Mouse (Mus musculus) forebrain, postnatal 0 days (tissue): ENCODE measurements around the gene Apol7b. TPM values are rescaled to one million over a fixed set of nuclear protein-coding genes. Genes with fewer than 3 reads are reported as not detected.

ENCODE experiments used
- ATAC-seq: fragments of 200-750 bp; cut with Nextera tagmentation; 2 replicates; pipeline ENCODE4 v1.8.0; 2017; ENCODE audit warnings: mild to moderate bottlenecking, moderate library complexity
- DNase-seq: peaks from one replicate; pipeline ENCODE4 v3.0.0-alpha.2; 2015
- H3K27ac ChIP-seq: fragments of 300-500 bp; sonication (generic); 2 replicates; pipeline ENCODE4 v1.5.1; 2014; ENCODE audit warnings: low read depth, mild to moderate bottlenecking, antibody characterized with exemption, low read length, moderate library complexity, mixed read lengths
- H3K27me3 ChIP-seq: fragments of 300-500 bp; sonication (generic); 2 replicates; pipeline ENCODE4 v1.6.1; 2014; ENCODE audit warnings: mild to moderate bottlenecking, low read length, mixed read lengths; ENCODE audit not compliant: insufficient read depth
- H3K36me3 ChIP-seq: fragments of 300-500 bp; sonication (generic); 2 replicates; pipeline ENCODE4 v1.6.1; 2014; ENCODE audit warnings: mild to moderate bottlenecking, moderate library complexity; ENCODE audit not compliant: insufficient read depth
- H3K4me1 ChIP-seq: fragments of 300-500 bp; sonication (generic); 2 replicates; pipeline ENCODE4 v1.6.1; 2014; ENCODE audit warnings: antibody characterized with exemption; ENCODE audit not compliant: insufficient read depth
- H3K4me2 ChIP-seq: fragments of 300-500 bp; sonication (generic); 2 replicates; pipeline ENCODE4 v1.6.1; 2014; ENCODE audit warnings: low read depth, mild to moderate bottlenecking, moderate library complexity
- H3K4me3 ChIP-seq: fragments of 300-500 bp; sonication (generic); 2 replicates; pipeline ENCODE4 v1.5.1; 2014; ENCODE audit warnings: low read depth, low read length, mixed read lengths
- H3K9ac ChIP-seq: fragments of 300-500 bp; sonication (generic); 2 replicates; pipeline ENCODE4 v1.6.1; 2014; ENCODE audit warnings: mild to moderate bottlenecking
- H3K9me3 ChIP-seq: fragments of 300-500 bp; sonication (generic); 2 replicates; pipeline ENCODE4 v1.6.1; 2016; ENCODE audit warnings: low read length
- CTCF ChIP-seq: sonication (generic); IDR thresholded peaks from 2 replicates; pipeline ENCODE4 v1.5.1; 2016; ENCODE audit warnings: antibody characterized with exemption, control low read depth, low read depth
- whole genome bisulfite sequencing: fragments of 180-500 bp; shearing (Covaris S2); extraction: QIAGEN DNeasy Blood & Tissue Kit; methylation state at CpG from one replicate; pipeline ENCODE4 v1.1.7; 2014; 5-methylcytosine and 5-hydroxymethylcytosine counted together
- polyA plus RNA-seq: library from polyadenylated mRNA; unstranded; fragments of >200 nt; fragmentation: Nextera tagmentation; extraction: Ambion mirVana; gene quantifications from 2 replicates; pipeline ENCODE4 v1.2.1, GENCODE M21; 2015
- total RNA-seq: library from RNA; depleted of rRNA; stranded (reverse); fragments of >200 nt; gene quantifications from 2 replicates; pipeline ENCODE4 v1.2.3, GENCODE M21; 2014; rRNA removed

Gene Apol7b
- total and polyA plus RNA-seq, 2 experiments from 2014 or later = 0.13 TPM; not detected in 1

GRCm38 (mm10) chr15:77376920-77377319 lies 70.4 kb downstream of the Apol7b start:
- Histone ChIP-seq H3K36me3 (no peaks in the 10 kb centered on the region), H3K4me1 (no peaks in the 10 kb centered on the region), H3K4me2 (no peak overlapping the region), H3K9me3 (no peaks in the 10 kb centered on the region), H3K9ac (no peak overlapping the region), H3K4me3 (no peak overlapping the region), H3K27me3 (no peaks in the 10 kb centered on the region; the same call in 1 of the 2 replicates), H3K27ac (no peak overlapping the region)
- DNase-seq (no peak), ATAC-seq (no peak)
- 53% methylated on average over 7 of the region's 7 CpGs for WGBS
- no peak for TF ChIP-seq CTCF

Other genes with a start within 250 kb of the Apol7b start
- gene Rbfox2, start 140.5 kb downstream of the Apol7b start, total RNA-seq = 391 and 470 TPM in 2 replicates
- gene Rbfox2, start 140.5 kb downstream of the Apol7b start, polyA plus RNA-seq = 105 and 135 TPM in 2 replicates
- gene Apol7a, start 48.4 kb downstream of the Apol7b start, total RNA-seq = not detected in 2 replicates
- gene Apol7a, start 48.4 kb downstream of the Apol7b start, polyA plus RNA-seq = not detected in 2 replicates
- 6.6 TPM in 1 of 2 replicates, not detected in the other for gene Apol9a, start 36.4 kb downstream of the Apol7b start, total RNA-seq
- 0.55 and 0.99 TPM in 2 replicates for gene Apol9a, start 36.4 kb downstream of the Apol7b start, polyA plus RNA-seq
- gene Apol10a, start 29.6 kb upstream of the Apol7b start, total RNA-seq = not detected in 2 replicates
- not detected in 2 replicates for gene Apol10a, start 29.6 kb upstream of the Apol7b start, polyA plus RNA-seq
- gene Apol11a, start 60.8 kb upstream of the Apol7b start, total RNA-seq = not detected in 2 replicates
- gene Apol11a, start 60.8 kb upstream of the Apol7b start, polyA plus RNA-seq = not detected in 2 replicates
- not detected in 2 replicates for gene Apol7c, start 85.8 kb upstream of the Apol7b start, total RNA-seq
- not detected in 2 replicates for gene Apol7c, start 85.8 kb upstream of the Apol7b start, polyA plus RNA-seq
- not detected in 2 replicates for gene 1700025B11Rik, start 114.4 kb upstream of the Apol7b start, total RNA-seq
- gene 1700025B11Rik, start 114.4 kb upstream of the Apol7b start, polyA plus RNA-seq = not detected in 2 replicates
- gene Apol10b, start 148.6 kb upstream of the Apol7b start, total RNA-seq = 0.05 TPM in 1 of 2 replicates, not detected in the other
- gene Apol10b, start 148.6 kb upstream of the Apol7b start, polyA plus RNA-seq = not detected in 2 replicates
- not detected in 2 replicates for gene Gm36245, start 151.8 kb upstream of the Apol7b start, total RNA-seq
- gene Gm36245, start 151.8 kb upstream of the Apol7b start, polyA plus RNA-seq = not detected in 2 replicates
- gene Apol11b, start 195.8 kb upstream of the Apol7b start, total RNA-seq = not detected in 2 replicates
- gene Apol11b, start 195.8 kb upstream of the Apol7b start, polyA plus RNA-seq = not detected in 2 replicates